Mouse (Mus musculus): ENCODE measurements around the gene C1qtnf9.

Gene C1qtnf9

DNA sequence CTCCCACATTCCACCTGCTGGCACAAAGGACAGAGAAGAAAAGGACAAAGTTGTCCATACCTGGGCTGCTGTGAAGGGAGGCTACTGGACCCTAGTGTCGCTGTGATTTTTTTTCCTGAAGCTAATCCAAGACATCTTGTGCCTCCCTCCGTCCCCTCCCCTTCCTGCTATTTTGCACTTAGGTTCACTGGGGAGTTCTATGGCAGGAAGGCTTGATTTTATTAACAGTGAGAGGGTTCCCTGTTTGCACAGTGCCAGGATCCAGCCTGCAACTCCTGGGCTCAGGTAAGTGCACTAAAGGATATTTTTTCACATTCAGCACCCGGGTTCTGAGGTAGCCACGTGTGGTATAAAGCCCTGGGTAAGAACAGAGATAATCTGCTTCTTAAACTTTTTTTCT, at the start of gene C1qtnf9:
C1qtnf9 (plus strand) TSS at position 251 of the 400 bp plus-strand sequence.
- no peak for DNase-seq (ENCODE audit: low spot score)

DNA sequence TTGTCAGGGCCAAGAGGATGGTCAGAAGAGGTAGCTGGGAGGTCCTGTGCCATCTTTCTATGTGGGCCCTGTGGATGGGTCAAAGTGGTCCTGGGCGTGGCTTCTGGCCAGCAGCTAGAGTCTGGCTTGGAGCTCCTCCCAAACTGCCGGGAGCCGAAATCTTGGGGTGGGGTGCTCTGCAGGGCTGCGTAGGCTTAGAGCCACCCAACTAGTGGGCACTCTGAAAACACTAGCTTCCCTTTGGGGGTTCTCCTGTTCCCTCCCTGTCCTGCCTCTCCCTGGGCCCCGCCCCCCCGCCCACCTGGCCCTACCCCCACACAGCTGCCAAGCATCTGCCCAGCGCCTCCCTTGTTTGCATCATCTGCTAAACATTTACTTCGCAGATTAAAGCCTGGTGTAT, 46.6 kb upstream of the C1qtnf9 start:
- DNase-seq (ENCODE audit: low spot score) = no peak

DNA sequence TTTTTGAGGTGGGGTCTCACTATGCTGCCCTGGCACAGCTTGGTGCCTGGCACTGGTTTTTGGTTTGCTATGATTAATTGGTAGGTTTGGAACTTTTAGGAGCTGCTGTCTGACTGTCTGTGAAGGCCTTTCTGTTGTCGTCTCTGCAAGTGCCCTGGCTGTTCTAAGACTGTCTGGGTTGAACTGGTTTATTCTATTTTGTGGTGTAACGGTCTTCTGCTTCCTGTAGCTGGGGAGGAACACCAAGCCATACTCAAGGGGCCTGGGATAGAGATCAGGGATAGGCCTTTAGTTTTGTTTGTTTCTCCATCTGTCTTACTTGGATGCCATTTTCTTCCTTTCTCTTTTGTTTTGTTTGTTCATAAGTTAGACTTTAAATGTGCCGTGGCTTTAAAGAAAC, 46.0 kb upstream of the C1qtnf9 start:
- no peak for DNase-seq (ENCODE audit: low spot score)

GRCm38 (mm10) chr14:60726091-60726490, 41.8 kb upstream of the C1qtnf9 start:
- no peak for DNase-seq (ENCODE audit: low spot score)

DNA sequence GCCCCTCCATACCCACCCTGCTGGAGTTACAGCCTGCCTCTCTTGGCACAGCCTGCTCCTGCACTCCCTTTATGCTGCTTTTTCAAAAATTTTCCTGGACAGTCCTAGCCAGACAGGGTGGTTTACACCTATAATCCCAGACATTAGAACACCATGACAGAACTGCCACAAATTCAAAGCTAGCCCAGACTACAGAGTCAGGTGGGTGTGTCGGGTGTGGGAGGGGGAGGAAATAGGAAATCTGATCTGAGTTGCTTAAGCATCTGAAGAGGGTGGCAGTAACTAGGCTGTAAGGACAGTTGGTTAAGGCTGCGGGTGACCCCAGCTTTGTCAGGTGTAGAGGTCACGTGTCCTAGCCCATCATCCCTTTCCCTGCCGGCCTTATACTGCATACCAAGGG, 40.8 kb upstream of the C1qtnf9 start:
- DNase-seq (ENCODE audit: low spot score) = no peak

DNA sequence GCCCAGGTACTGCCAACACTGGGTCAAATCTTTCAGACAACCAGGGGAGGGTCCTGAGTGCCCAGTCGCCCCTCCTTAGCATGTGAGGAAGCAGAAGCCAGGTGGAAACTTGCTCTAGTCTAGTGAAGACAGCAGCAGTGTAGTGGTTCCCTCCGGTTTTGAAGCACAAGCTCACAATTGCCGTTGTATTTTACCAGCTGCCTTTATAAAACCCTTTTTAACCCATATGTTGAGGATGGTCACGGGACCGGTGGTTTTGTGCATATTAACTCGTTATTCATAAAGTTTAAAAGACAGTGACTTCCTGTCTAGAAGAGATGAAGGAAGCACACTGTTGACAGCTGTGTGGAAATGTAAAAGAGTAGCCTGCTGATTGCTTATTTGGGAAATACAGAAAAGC, 35.9 kb upstream of the C1qtnf9 start:
- no peak for DNase-seq (ENCODE audit: low spot score)

- peak; percentile 62 for DNase-seq (ENCODE audit: low spot score)
Measured at GRCm38 (mm10) chr14:60732787-60733186, 35.1 kb upstream of the C1qtnf9 start.

GRCm38 (mm10) chr14:60733706-60734105, 34.2 kb upstream of the C1qtnf9 start:
- DNase-seq (ENCODE audit: low spot score) = no peak

DNA sequence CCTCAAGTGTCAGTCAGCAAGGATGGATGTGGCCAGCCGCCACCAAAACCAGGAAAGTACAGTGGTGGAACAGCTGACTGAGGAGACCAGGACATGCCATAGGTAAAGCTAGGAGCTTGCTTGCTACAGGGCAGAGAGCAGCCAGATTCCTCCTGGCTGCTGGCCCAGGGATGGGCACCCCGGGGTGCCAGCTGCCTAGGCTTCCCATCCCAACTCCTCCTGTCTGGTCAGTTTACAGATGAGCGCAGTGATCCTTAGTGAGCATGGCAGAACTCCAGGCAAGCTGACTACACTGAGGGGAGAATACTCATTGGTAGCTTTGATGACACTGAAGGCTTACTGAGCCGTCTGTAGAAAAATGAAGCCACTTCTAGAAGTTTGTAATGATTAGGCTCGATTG, 32.7 kb upstream of the C1qtnf9 start:
- DNase-seq (ENCODE audit: low spot score) = no peak

DNA sequence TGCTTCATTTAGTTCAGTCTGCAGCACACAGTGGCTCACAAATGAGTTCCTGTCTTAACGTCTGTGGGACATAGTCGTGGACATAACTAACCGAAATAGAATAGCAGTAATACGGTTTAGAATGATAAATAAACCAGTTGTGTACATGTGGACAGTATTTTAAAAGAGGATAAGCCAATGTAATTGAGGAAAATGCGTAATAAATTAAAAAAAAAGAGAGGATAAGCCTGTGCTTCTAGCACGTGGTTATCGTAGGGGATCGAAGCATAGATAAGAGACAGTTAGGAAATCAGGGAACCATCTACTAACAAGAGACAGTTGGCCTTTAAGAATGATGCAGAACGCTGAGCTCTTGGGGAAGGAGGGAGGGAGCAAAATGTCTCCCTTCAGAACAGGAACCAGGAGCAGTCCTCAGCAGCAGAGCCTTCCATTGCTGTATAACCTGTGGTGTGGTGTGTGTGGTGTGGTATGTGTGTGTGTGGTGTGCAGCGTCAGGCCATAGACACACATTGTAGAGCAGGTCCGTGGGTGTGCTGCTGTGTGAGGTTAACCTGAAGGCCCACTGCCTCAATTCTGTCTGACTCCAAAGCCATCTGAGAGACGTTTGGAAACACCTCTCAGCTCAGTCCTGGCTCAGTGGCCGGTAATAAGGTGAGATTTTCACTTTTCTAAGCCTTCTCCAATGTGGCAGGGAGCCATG, 31.9 kb upstream of the C1qtnf9 start:
- DNase-seq (ENCODE audit: low spot score) = no peak

DNA sequence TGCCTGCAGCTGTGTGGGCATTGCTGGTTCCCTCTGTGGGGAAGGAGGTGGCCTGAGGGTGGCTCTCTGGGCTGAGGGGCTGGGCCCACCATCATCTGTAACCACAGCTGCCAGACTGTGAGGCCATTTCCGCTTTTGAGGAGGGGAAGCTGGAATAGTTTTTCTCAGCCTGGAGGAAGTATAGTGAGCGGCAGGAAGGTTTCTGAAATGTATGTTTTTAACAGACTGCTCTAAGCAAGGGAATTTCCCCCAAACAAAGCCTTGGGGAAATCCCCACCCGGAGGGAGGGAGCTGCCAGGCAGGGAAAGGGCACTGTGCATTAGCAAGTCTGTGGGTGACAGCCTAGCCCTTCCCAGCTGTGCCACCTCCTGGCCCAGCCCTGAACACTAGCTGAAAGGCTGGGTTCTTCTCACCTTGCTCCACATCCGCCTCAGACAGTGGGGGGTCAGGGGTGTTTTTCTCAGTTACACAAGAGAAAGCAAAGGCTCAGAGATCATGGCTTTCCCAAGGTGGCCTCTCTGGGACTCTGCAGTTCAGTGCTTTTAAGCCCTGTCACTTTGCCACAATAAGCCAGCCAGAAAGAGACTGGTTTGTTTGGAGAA, 31.2 kb upstream of the C1qtnf9 start:
- DNase-seq (ENCODE audit: low spot score) = no peak

DNA sequence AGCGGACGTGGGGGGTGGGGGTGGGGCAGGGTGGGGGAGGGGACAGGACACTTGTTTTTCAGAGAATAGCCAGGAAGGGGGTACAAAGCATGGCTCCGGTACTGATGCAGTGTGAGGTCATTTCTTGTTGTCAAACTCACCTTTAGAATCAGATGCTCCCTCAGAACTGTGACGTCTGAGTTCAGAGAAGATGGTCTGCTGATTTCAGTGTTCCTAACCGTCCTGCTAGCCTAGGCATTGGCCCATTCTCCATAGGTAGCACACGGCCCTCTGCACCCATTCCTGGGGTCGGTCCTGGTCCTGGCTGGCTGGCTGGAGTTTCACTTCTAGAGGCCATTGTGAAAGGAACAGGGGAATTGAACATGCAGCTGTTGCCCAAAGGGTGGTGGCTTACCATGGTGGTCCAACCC, 30.7 kb upstream of the C1qtnf9 start:
- no peak for DNase-seq (ENCODE audit: low spot score)

GRCm38 (mm10) chr14:60738434-60738938, 29.4 kb upstream of the C1qtnf9 start:
- no peak for DNase-seq (ENCODE audit: low spot score)

GRCm38 (mm10) chr14:60739155-60739554, 28.8 kb upstream of the C1qtnf9 start:
- DNase-seq (ENCODE audit: low spot score) = no peak

GRCm38 (mm10) chr14:60739616-60740015, 28.3 kb upstream of the C1qtnf9 start:
- no peak for DNase-seq (ENCODE audit: low spot score)

- no peak for DNase-seq (ENCODE audit: low spot score)
Measured at GRCm38 (mm10) chr14:60740507-60740906, 27.4 kb upstream of the C1qtnf9 start.

GRCm38 (mm10) chr14:60741033-60741432, 26.9 kb upstream of the C1qtnf9 start:
- no peak for DNase-seq (ENCODE audit: low spot score)

- DNase-seq (ENCODE audit: low spot score) = peak; percentile 84
Measured at GRCm38 (mm10) chr14:60741490-60741981, 26.4 kb upstream of the C1qtnf9 start.

- no peak for DNase-seq (ENCODE audit: low spot score)
Measured at GRCm38 (mm10) chr14:60743681-60744080, 24.3 kb upstream of the C1qtnf9 start.

DNA sequence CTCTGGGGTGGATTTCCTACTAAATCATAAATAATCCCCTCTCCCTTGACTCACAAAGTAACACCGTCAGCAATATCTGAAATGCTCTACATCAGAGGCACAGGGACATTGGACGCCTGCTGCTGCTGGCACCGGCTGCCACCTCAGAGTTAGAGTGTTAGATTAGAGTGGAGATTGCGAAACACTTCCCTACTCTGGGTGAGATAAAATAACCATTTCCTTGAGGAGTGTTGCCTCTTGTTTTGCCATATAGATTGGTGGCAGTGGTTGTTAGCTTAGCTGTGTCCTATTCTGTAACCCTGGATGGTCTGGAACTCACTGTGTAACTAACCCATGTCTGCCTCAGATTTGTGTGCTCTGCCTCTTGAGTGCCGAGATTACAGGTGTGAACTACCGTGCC, 22.7 kb upstream of the C1qtnf9 start:
- DNase-seq (ENCODE audit: low spot score) = no peak

- DNase-seq (ENCODE audit: low spot score) = no peak
Measured at GRCm38 (mm10) chr14:60746141-60746540, 21.8 kb upstream of the C1qtnf9 start.

DNA sequence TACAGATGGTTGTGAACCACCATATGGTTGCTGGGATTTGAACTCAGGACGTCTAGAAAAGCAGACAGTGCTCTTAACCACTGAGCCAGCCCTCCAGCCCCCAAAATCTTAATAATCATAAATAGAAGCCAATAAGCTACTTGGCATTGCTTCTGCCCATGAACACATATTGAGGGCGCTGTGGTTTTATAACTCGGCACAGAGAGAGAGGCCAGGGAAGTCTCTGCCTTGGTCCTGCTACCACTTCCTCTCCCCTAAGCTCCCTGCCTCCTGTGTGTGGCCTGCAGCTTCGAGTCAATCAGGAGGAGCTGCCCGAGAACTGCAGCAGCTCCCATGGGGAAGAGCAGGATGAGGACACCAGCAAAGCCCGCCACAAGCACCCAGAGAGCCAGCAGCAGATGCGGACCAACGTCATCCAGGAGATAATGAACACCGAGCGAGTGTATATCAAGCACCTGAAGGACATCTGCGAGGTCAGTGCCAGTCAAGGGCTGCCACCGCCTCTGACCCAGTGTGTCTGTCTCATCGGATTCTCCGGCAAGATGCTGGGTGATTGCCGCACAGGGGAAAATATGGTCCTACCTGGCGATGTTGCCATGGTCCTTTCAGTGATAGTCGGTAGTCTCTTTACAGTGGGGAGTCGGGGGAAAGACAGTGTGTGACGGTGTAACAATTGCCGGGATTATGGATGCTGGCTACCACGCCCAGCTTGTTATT, 20.6 kb upstream of the C1qtnf9 start:
- DNase-seq (ENCODE audit: low spot score) = no peak

- no peak for DNase-seq (ENCODE audit: low spot score)
Measured at GRCm38 (mm10) chr14:60749880-60750279, 18.1 kb upstream of the C1qtnf9 start.
